Mouse (Mus musculus): Measurements from ENCODE around the gene Bscl2. TPM values are rescaled to one million over a fixed set of nuclear protein-coding genes. Genes with fewer than 3 reads are reported as not detected.

The Bscl2 gene
- polyA plus RNA-seq, 1 experiment from 2014 or later, result 54.6 TPM

GRCm38 (mm10) chr19:8880311-8881033, 43.2 kb downstream of the Bscl2 start, which contains the start of gene Uqcc3:
TSS of gene Uqcc3 (minus strand) at chr19:8880923.
- Histone ChIP-seq H3K9ac (ENCODE audit: low read length) (peak within 1 kb of the TSS; percentile 89), H3K9me3 (ENCODE audit: control insufficient read depth, low read length) (no peaks in the 10 kb centered on the region), H3K27ac (ENCODE audit: low read length) (peak within 1 kb of the TSS; percentile 83), H3K4me2 (ENCODE audit: low read depth, low read length) (peak within 1 kb of the TSS; percentile 82), H3K27me3 (ENCODE audit: control insufficient read depth, insufficient read depth, low read depth, low read length) (no peaks in the 10 kb centered on the region), H3K4me1 (replicated peaks; ENCODE audit: control insufficient read depth, insufficient read depth, low read length) (no peaks in the 10 kb centered on the region; the same call in 1 of the 2 replicates), H3K36me3 (ENCODE audit: control insufficient read depth, insufficient read depth, low read length) (peaks cover 5% of the 10 kb centered on the region), H3K4me3 (ENCODE audit: low read length) (peak within 1 kb of the TSS; percentile 83)
- peak; percentile 97 for ATAC-seq (ENCODE audit: low read depth)
- under 1% methylated on average over 42 of the region's 42 CpGs for WGBS

GRCm38 (mm10) chr19:8881034-8881392, 43.7 kb downstream of the Bscl2 start:
- Histone ChIP-seq H3K4me2 (ENCODE audit: low read depth, low read length) (peak overlapping the region; percentile 82), H3K4me1 (replicated peaks; ENCODE audit: control insufficient read depth, insufficient read depth, low read length) (no peaks in the 10 kb centered on the region; the same call in 1 of the 2 replicates), H3K9me3 (ENCODE audit: control insufficient read depth, low read length) (no peaks in the 10 kb centered on the region), H3K27ac (ENCODE audit: low read length) (no peak overlapping the region), H3K9ac (ENCODE audit: low read length) (peak overlapping the region; percentile 89), H3K4me3 (ENCODE audit: low read length) (peak overlapping the region; percentile 83), H3K36me3 (ENCODE audit: control insufficient read depth, insufficient read depth, low read length) (peaks cover 3% of the 10 kb centered on the region; the same call in 1 of the 2 replicates), H3K27me3 (ENCODE audit: control insufficient read depth, insufficient read depth, low read depth, low read length) (no peaks in the 10 kb centered on the region)
- 9% methylated on average over 3 of the region's 3 CpGs for WGBS
- ATAC-seq (ENCODE audit: low read depth), result no peak

GRCm38 (mm10) chr19:8883616-8884015, 46.3 kb downstream of the Bscl2 start, which contains the start of the genes Lbhd1 and Gm49403:
TSS of gene Lbhd1 (plus strand) at chr19:8883732.
TSS of gene Gm49403 (plus strand) at chr19:8883930.
- H3K4me3 ChIP-seq (ENCODE audit: low read length), result no peak within 1 kb of the TSS
- WGBS, result 69% methylated on average over 3 of the region's 3 CpGs
- no peak within 1 kb of the TSS for H3K27ac ChIP-seq (ENCODE audit: low read length)
- no peaks in the 10 kb centered on the region for H3K9me3 ChIP-seq (ENCODE audit: control insufficient read depth, low read length)
- H3K36me3 ChIP-seq (ENCODE audit: control insufficient read depth, insufficient read depth, low read length), result no peaks in the 10 kb centered on the region
- H3K4me2 ChIP-seq (ENCODE audit: low read depth, low read length), result no peak within 1 kb of the TSS
- no peak within 1 kb of the TSS for H3K9ac ChIP-seq (ENCODE audit: low read length)
- no peak for ATAC-seq (ENCODE audit: low read depth)
- H3K4me1 ChIP-seq (replicated peaks; ENCODE audit: control insufficient read depth, insufficient read depth, low read length), result peaks cover 6% of the 10 kb centered on the region
- H3K27me3 ChIP-seq (ENCODE audit: control insufficient read depth, insufficient read depth, low read depth, low read length), result no peaks in the 10 kb centered on the region

GRCm38 (mm10) chr19:8886916-8887584, 49.8 kb downstream of the Bscl2 start:
- peak overlapping the region; percentile 77 for H3K27ac ChIP-seq (ENCODE audit: low read length)
- peaks cover 12% of the 10 kb centered on the region for H3K4me1 ChIP-seq (replicated peaks; ENCODE audit: control insufficient read depth, insufficient read depth, low read length)
- ATAC-seq (ENCODE audit: low read depth), result no peak
- 48% methylated on average over 1 of the region's 1 CpGs for WGBS
- no peaks in the 10 kb centered on the region for H3K27me3 ChIP-seq (ENCODE audit: control insufficient read depth, insufficient read depth, low read depth, low read length)
- H3K9ac ChIP-seq (ENCODE audit: low read length), result peak overlapping the region; percentile 84
- H3K9me3 ChIP-seq (ENCODE audit: control insufficient read depth, low read length), result no peaks in the 10 kb centered on the region
- peak overlapping the region; percentile 76; the same call in 1 of the 2 replicates for H3K4me3 ChIP-seq (ENCODE audit: low read length)
- H3K4me2 ChIP-seq (ENCODE audit: low read depth, low read length), result peak overlapping the region; percentile 79; the same call in 1 of the 2 replicates
- H3K36me3 ChIP-seq (ENCODE audit: control insufficient read depth, insufficient read depth, low read length), result peaks cover 8% of the 10 kb centered on the region; the same call in 1 of the 2 replicates

GRCm38 (mm10) chr19:8887585-8888463, 50.6 kb downstream of the Bscl2 start:
- no peak for ATAC-seq (ENCODE audit: low read depth)
- Histone ChIP-seq H3K9ac (ENCODE audit: low read length) (peak overlapping the region; percentile 84), H3K27me3 (ENCODE audit: control insufficient read depth, insufficient read depth, low read depth, low read length) (no peaks in the 10 kb centered on the region), H3K9me3 (ENCODE audit: control insufficient read depth, low read length) (no peaks in the 10 kb centered on the region), H3K4me1 (replicated peaks; ENCODE audit: control insufficient read depth, insufficient read depth, low read length) (peaks cover 12% of the 10 kb centered on the region), H3K36me3 (ENCODE audit: control insufficient read depth, insufficient read depth, low read length) (peaks cover 8% of the 10 kb centered on the region; the same call in 1 of the 2 replicates), H3K4me3 (ENCODE audit: low read length) (peak overlapping the region; percentile 76), H3K27ac (ENCODE audit: low read length) (peak overlapping the region; percentile 77), H3K4me2 (ENCODE audit: low read depth, low read length) (peak overlapping the region; percentile 79)
- WGBS, result 10% methylated on average over 19 of the region's 19 CpGs

- peak within 1 kb of the TSS; percentile 79 for H3K4me2 ChIP-seq (ENCODE audit: low read depth, low read length)
- WGBS, result 1% methylated on average over 58 of the region's 58 CpGs
- H3K9ac ChIP-seq (ENCODE audit: low read length), result peak within 1 kb of the TSS; percentile 84
- peak within 1 kb of the TSS; percentile 83 for H3K27ac ChIP-seq (ENCODE audit: low read length)
- H3K9me3 ChIP-seq (ENCODE audit: control insufficient read depth, low read length), result no peaks in the 10 kb centered on the region
- peaks cover 16% of the 10 kb centered on the region for H3K4me1 ChIP-seq (replicated peaks; ENCODE audit: control insufficient read depth, insufficient read depth, low read length)
- peak; percentile 96 for ATAC-seq (ENCODE audit: low read depth)
- peak within 1 kb of the TSS; percentile 76 for H3K4me3 ChIP-seq (ENCODE audit: low read length)
- peaks cover 8% of the 10 kb centered on the region; the same call in 1 of the 2 replicates for H3K36me3 ChIP-seq (ENCODE audit: control insufficient read depth, insufficient read depth, low read length)
- no peaks in the 10 kb centered on the region for H3K27me3 ChIP-seq (ENCODE audit: control insufficient read depth, insufficient read depth, low read depth, low read length)
Measured at GRCm38 (mm10) chr19:8888511-8889385, 51.5 kb downstream of the Bscl2 start, which contains the start of the genes 1810009A15Rik and Gm49416. TSS of gene 1810009A15Rik (plus strand) at chr19:8888853. TSS of gene Gm49416 (plus strand) at chr19:8888926.

- Histone ChIP-seq H3K4me1 (replicated peaks; ENCODE audit: control insufficient read depth, insufficient read depth, low read length) (peaks cover 21% of the 10 kb centered on the region), H3K4me2 (ENCODE audit: low read depth, low read length) (peak within 1 kb of the TSS; percentile 88), H3K9ac (ENCODE audit: low read length) (peak within 1 kb of the TSS; percentile 96), H3K27me3 (ENCODE audit: control insufficient read depth, insufficient read depth, low read depth, low read length) (no peaks in the 10 kb centered on the region), H3K4me3 (ENCODE audit: low read length) (peak within 1 kb of the TSS; percentile 82), H3K27ac (ENCODE audit: low read length) (peak within 1 kb of the TSS; percentile 77), H3K36me3 (ENCODE audit: control insufficient read depth, insufficient read depth, low read length) (peaks cover 11% of the 10 kb centered on the region), H3K9me3 (ENCODE audit: control insufficient read depth, low read length) (no peaks in the 10 kb centered on the region)
- peak; percentile 56 for ATAC-seq (ENCODE audit: low read depth)
- WGBS, result 1% methylated on average over 54 of the region's 54 CpGs
Measured at GRCm38 (mm10) chr19:8892829-8893766, 55.8 kb downstream of the Bscl2 start, which contains the start of gene Ints5. TSS of gene Ints5 (plus strand) at chr19:8893005.

Measured in lung, embryonic 16.5 days (tissue).